Mouse (Mus musculus): ENCODE measurements at regions not wholly inside any gene's neighbourhood (a gene's known extent, or its start where the extent isn't known, plus 50 kb on each side); places are given as distances from the start of the nearest gene placed in this dataset.

GRCm38 (mm10) chr17:49258496-49258895 lies 169.7 kb upstream of the Mocs1 start:
- Histone ChIP-seq H3K36me3 (ENCODE audit: control insufficient read depth, insufficient read depth, low read length) (no peaks in the 10 kb centered on the region), H3K4me3 (ENCODE audit: low read depth, low read length) (no peak overlapping the region), H3K4me2 (ENCODE audit: low read length) (no peak overlapping the region), H3K4me1 (ENCODE audit: control insufficient read depth, insufficient read depth, low read length) (no peaks in the 10 kb centered on the region), H3K27ac (ENCODE audit: low read depth, low read length) (no peak overlapping the region), H3K9me3 (replicated peaks; ENCODE audit: control insufficient read depth, low read length) (no peaks in the 10 kb centered on the region; the same call in 1 of the 2 replicates), H3K27me3 (replicated peaks; ENCODE audit: control insufficient read depth, insufficient read depth, low read length) (no peaks in the 10 kb centered on the region), H3K9ac (ENCODE audit: low read length) (no peak overlapping the region)
- ATAC-seq (no peak), DNase-seq (ENCODE audit: low spot score) (no peak)

GRCm38 (mm10) chr17:49262394-49262793 lies 165.8 kb upstream of the Mocs1 start:
- H3K9me3 ChIP-seq (replicated peaks; ENCODE audit: control insufficient read depth, low read length), result peaks cover 3% of the 10 kb centered on the region; the same call in 1 of the 2 replicates
- H3K27ac ChIP-seq (ENCODE audit: low read depth, low read length), result no peak overlapping the region
- DNase-seq (ENCODE audit: low spot score) (peak; percentile 62), ATAC-seq (peak; percentile 54)
- H3K27me3 ChIP-seq (replicated peaks; ENCODE audit: control insufficient read depth, insufficient read depth, low read length), result no peaks in the 10 kb centered on the region
- 10% methylated on average over 4 of the region's 4 CpGs for WGBS
- no peak overlapping the region for H3K9ac ChIP-seq (ENCODE audit: low read length)
- no peaks in the 10 kb centered on the region for H3K36me3 ChIP-seq (ENCODE audit: control insufficient read depth, insufficient read depth, low read length)
- H3K4me1 ChIP-seq (ENCODE audit: control insufficient read depth, insufficient read depth, low read length), result no peaks in the 10 kb centered on the region
- no peak overlapping the region for H3K4me2 ChIP-seq (ENCODE audit: low read length)
- H3K4me3 ChIP-seq (ENCODE audit: low read depth, low read length), result no peak overlapping the region

GRCm38 (mm10) chr17:49266343-49266742 lies 161.8 kb upstream of the Mocs1 start:
- Histone ChIP-seq H3K27ac (ENCODE audit: low read depth, low read length) (no peak overlapping the region), H3K9me3 (replicated peaks; ENCODE audit: control insufficient read depth, low read length) (0 out of 2 replicates have a peak, but pooled peaks cover 3% of the 10 kb centered on the region), H3K9ac (ENCODE audit: low read length) (no peak overlapping the region), H3K4me1 (ENCODE audit: control insufficient read depth, insufficient read depth, low read length) (no peaks in the 10 kb centered on the region), H3K36me3 (ENCODE audit: control insufficient read depth, insufficient read depth, low read length) (no peaks in the 10 kb centered on the region), H3K4me2 (ENCODE audit: low read length) (no peak overlapping the region), H3K27me3 (replicated peaks; ENCODE audit: control insufficient read depth, insufficient read depth, low read length) (no peaks in the 10 kb centered on the region), H3K4me3 (ENCODE audit: low read depth, low read length) (no peak overlapping the region)
- DNase-seq (ENCODE audit: low spot score), result no peak
- 92% methylated on average over 4 of the region's 4 CpGs for WGBS
- ATAC-seq, result no peak

GRCm38 (mm10) chr17:49269943-49270342 lies 158.2 kb upstream of the Mocs1 start:
- Histone ChIP-seq H3K36me3 (ENCODE audit: control insufficient read depth, insufficient read depth, low read length) (no peaks in the 10 kb centered on the region), H3K4me3 (ENCODE audit: low read depth, low read length) (no peak overlapping the region), H3K9me3 (replicated peaks; ENCODE audit: control insufficient read depth, low read length) (0 out of 2 replicates have a peak, but pooled peaks cover 3% of the 10 kb centered on the region), H3K9ac (ENCODE audit: low read length) (no peak overlapping the region), H3K27me3 (replicated peaks; ENCODE audit: control insufficient read depth, insufficient read depth, low read length) (no peaks in the 10 kb centered on the region), H3K4me2 (ENCODE audit: low read length) (no peak overlapping the region), H3K4me1 (ENCODE audit: control insufficient read depth, insufficient read depth, low read length) (peaks cover 3% of the 10 kb centered on the region; the same call in 1 of the 2 replicates), H3K27ac (ENCODE audit: low read depth, low read length) (no peak overlapping the region)
- WGBS, result 76% methylated on average over 7 of the region's 7 CpGs
- DNase-seq (ENCODE audit: low spot score) (peak; percentile 62), ATAC-seq (no peak)

- WGBS, result 64% methylated on average over 11 of the region's 11 CpGs
- Histone ChIP-seq H3K9ac (ENCODE audit: low read length) (no peak overlapping the region), H3K4me1 (ENCODE audit: control insufficient read depth, insufficient read depth, low read length) (peaks cover 3% of the 10 kb centered on the region; the same call in 1 of the 2 replicates), H3K4me2 (ENCODE audit: low read length) (no peak overlapping the region), H3K4me3 (ENCODE audit: low read depth, low read length) (no peak overlapping the region), H3K27me3 (replicated peaks; ENCODE audit: control insufficient read depth, insufficient read depth, low read length) (no peaks in the 10 kb centered on the region), H3K27ac (ENCODE audit: low read depth, low read length) (no peak overlapping the region), H3K36me3 (ENCODE audit: control insufficient read depth, insufficient read depth, low read length) (no peaks in the 10 kb centered on the region), H3K9me3 (replicated peaks; ENCODE audit: control insufficient read depth, low read length) (no peaks in the 10 kb centered on the region)
- ATAC-seq (no peak), DNase-seq (ENCODE audit: low spot score) (peak; percentile 46)
Measured at GRCm38 (mm10) chr17:49272661-49273448, 155.3 kb upstream of the Mocs1 start.

GRCm38 (mm10) chr17:49274936-49275335 lies 153.2 kb upstream of the Mocs1 start:
- no peak overlapping the region for H3K27ac ChIP-seq (ENCODE audit: low read depth, low read length)
- H3K4me2 ChIP-seq (ENCODE audit: low read length), result no peak overlapping the region
- no peak overlapping the region for H3K9ac ChIP-seq (ENCODE audit: low read length)
- WGBS, result 95% methylated on average over 3 of the region's 3 CpGs
- no peak overlapping the region for H3K4me3 ChIP-seq (ENCODE audit: low read depth, low read length)
- ATAC-seq (no peak), DNase-seq (ENCODE audit: low spot score) (no peak)
- no peaks in the 10 kb centered on the region for H3K27me3 ChIP-seq (replicated peaks; ENCODE audit: control insufficient read depth, insufficient read depth, low read length)
- no peaks in the 10 kb centered on the region for H3K9me3 ChIP-seq (replicated peaks; ENCODE audit: control insufficient read depth, low read length)
- peaks cover 3% of the 10 kb centered on the region; the same call in 1 of the 2 replicates for H3K4me1 ChIP-seq (ENCODE audit: control insufficient read depth, insufficient read depth, low read length)
- no peaks in the 10 kb centered on the region for H3K36me3 ChIP-seq (ENCODE audit: control insufficient read depth, insufficient read depth, low read length)

GRCm38 (mm10) chr17:49275421-49275820 lies 152.7 kb upstream of the Mocs1 start:
- no peaks in the 10 kb centered on the region for H3K27me3 ChIP-seq (replicated peaks; ENCODE audit: control insufficient read depth, insufficient read depth, low read length)
- no peak overlapping the region for H3K4me2 ChIP-seq (ENCODE audit: low read length)
- no peak overlapping the region for H3K4me3 ChIP-seq (ENCODE audit: low read depth, low read length)
- WGBS, result 80% methylated on average over 2 of the region's 2 CpGs
- ATAC-seq, result no peak
- no peaks in the 10 kb centered on the region for H3K36me3 ChIP-seq (ENCODE audit: control insufficient read depth, insufficient read depth, low read length)
- H3K9ac ChIP-seq (ENCODE audit: low read length), result no peak overlapping the region
- H3K9me3 ChIP-seq (replicated peaks; ENCODE audit: control insufficient read depth, low read length), result no peaks in the 10 kb centered on the region
- H3K4me1 ChIP-seq (ENCODE audit: control insufficient read depth, insufficient read depth, low read length), result peaks cover 3% of the 10 kb centered on the region; the same call in 1 of the 2 replicates
- no peak overlapping the region for H3K27ac ChIP-seq (ENCODE audit: low read depth, low read length)
- no peak for DNase-seq (ENCODE audit: low spot score)

GRCm38 (mm10) chr17:49275916-49276315 lies 152.2 kb upstream of the Mocs1 start:
- H3K4me3 ChIP-seq (ENCODE audit: low read depth, low read length), result no peak overlapping the region
- H3K27me3 ChIP-seq (replicated peaks; ENCODE audit: control insufficient read depth, insufficient read depth, low read length), result no peaks in the 10 kb centered on the region
- no peaks in the 10 kb centered on the region for H3K36me3 ChIP-seq (ENCODE audit: control insufficient read depth, insufficient read depth, low read length)
- no peak for DNase-seq (ENCODE audit: low spot score)
- H3K27ac ChIP-seq (ENCODE audit: low read depth, low read length), result no peak overlapping the region
- WGBS, result 94% methylated on average over 2 of the region's 2 CpGs
- H3K9me3 ChIP-seq (replicated peaks; ENCODE audit: control insufficient read depth, low read length), result no peaks in the 10 kb centered on the region
- H3K4me1 ChIP-seq (ENCODE audit: control insufficient read depth, insufficient read depth, low read length), result peaks cover 3% of the 10 kb centered on the region; the same call in 1 of the 2 replicates
- ATAC-seq, result no peak
- H3K9ac ChIP-seq (ENCODE audit: low read length), result no peak overlapping the region
- H3K4me2 ChIP-seq (ENCODE audit: low read length), result no peak overlapping the region

GRCm38 (mm10) chr17:49278541-49278940 lies 149.6 kb upstream of the Mocs1 start:
- Histone ChIP-seq H3K9ac (ENCODE audit: low read length) (no peak overlapping the region), H3K4me1 (ENCODE audit: control insufficient read depth, insufficient read depth, low read length) (no peaks in the 10 kb centered on the region; the same call in 1 of the 2 replicates), H3K4me2 (ENCODE audit: low read length) (no peak overlapping the region), H3K36me3 (ENCODE audit: control insufficient read depth, insufficient read depth, low read length) (no peaks in the 10 kb centered on the region), H3K4me3 (ENCODE audit: low read depth, low read length) (no peak overlapping the region), H3K27ac (ENCODE audit: low read depth, low read length) (no peak overlapping the region), H3K27me3 (replicated peaks; ENCODE audit: control insufficient read depth, insufficient read depth, low read length) (no peaks in the 10 kb centered on the region), H3K9me3 (replicated peaks; ENCODE audit: control insufficient read depth, low read length) (no peaks in the 10 kb centered on the region)
- ATAC-seq (no peak), DNase-seq (ENCODE audit: low spot score) (no peak)
- 90% methylated on average over 8 of the region's 8 CpGs for WGBS

Measured in forebrain, embryonic 14.5 days (tissue).